Mouse (Mus musculus): Measurements from ENCODE around the gene Chrm4. TPM values are rescaled to one million over a fixed set of nuclear protein-coding genes. Genes with fewer than 3 reads are reported as not detected.

Gene Chrm4
- polyA plus RNA-seq, 1 experiment from 2014 or later, result 1.5 TPM

DNA sequence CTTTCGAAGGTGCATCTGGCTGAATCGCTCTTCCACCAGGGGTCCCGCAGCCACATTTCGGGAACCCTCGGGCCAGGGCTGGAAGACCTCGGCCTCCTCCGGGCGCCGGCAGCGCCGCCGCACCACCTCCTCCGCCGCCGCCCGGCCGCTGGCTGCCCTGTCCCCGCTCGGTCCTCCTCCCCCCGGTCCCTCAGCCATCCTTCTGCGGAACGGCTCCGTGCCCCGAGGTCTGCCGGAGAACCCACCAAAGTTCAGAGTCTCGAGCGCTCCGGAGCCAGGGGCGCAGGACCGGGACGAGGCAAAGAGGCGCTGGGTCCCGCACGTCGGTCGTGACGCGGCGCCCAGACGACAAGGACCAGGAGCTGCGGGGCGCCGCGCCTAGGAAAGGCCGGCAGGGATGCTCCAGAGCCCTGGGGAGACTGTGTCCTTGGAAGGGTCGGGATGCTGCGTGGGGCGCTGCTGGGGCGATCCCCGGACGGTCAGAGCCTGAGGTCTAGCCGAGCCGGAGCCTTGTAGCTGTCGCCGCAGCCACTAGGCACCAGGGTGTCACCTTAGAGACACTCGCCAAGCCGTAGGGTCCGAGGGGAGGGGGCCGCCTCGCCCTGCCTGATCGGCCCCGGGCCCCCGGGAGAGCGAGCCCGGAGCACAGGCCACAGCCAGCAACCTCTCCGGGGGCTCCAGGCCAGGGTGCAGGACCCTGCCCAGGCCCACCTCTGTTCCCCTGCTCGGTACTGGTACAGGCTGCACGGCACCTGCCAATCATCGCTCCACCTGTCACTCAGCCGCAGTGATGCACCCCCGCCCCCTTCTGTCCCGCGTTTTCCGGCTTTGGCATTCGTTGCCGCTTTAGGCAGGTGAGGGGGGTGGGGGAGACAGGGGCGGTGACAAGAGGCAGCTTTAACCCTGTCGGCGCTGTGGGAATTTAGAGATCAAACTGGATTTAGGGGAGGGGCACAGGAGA lies 48.8 kb downstream of the Chrm4 start, which contains the start of gene Dgkz:
Gene Dgkz (minus strand): TSS at position 284 of the 961 bp plus-strand sequence.
- Histone ChIP-seq H3K9me3 (no peaks in the 10 kb centered on the region), H3K4me2 (peak within 1 kb of the TSS; percentile 66), H3K27me3 (peaks cover 48% of the 10 kb centered on the region), H3K27ac (replicated peaks) (peak within 1 kb of the TSS; percentile 59), H3K4me3 (peak within 1 kb of the TSS; percentile 41), H3K36me3 (no peaks in the 10 kb centered on the region), H3K4me1 (replicated peaks) (peaks cover 73% of the 10 kb centered on the region), H3K9ac (peak within 1 kb of the TSS; percentile 72)
- 0 out of 2 replicates have a peak, but pooled peaks have one; percentile 16 for ATAC-seq (ENCODE audit: low read depth)
- 1% methylated on average over 78 of the region's 79 CpGs for WGBS

DNA sequence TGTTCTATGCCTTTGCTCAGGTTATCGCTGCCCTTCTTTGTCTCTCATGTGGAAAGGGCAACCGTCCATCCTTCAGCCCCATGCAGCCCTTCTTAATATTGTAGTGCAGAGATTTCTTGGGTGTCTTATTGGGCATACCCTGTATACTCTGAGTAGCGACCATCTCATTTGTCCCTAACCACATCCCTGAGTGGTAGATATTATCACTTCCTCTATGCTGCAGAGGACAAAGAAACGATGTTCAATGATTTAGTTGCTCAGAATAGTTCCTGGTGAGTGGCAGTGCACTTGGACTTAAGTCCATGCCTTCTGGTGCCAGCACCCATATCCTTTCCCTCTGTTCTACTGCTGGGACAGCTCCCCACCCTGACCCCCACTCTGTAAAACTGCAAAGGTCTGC lies 50.9 kb downstream of the Chrm4 start:
- 79% methylated on average over 4 of the region's 4 CpGs for WGBS
- Histone ChIP-seq H3K4me3 (no peak overlapping the region), H3K27ac (replicated peaks) (peak overlapping the region; percentile 77), H3K27me3 (peaks cover 48% of the 10 kb centered on the region), H3K4me2 (no peak overlapping the region), H3K4me1 (replicated peaks) (peaks cover 54% of the 10 kb centered on the region), H3K36me3 (no peaks in the 10 kb centered on the region), H3K9ac (no peak overlapping the region; the same call in 1 of the 2 replicates), H3K9me3 (no peaks in the 10 kb centered on the region)
- ATAC-seq (ENCODE audit: low read depth), result no peak

Small RNAs within 50 kb of the gene (microRNA-seq; reads per million reads assigned to microRNA genes)
- not detected for gene Mir6999

Other genes with a start within 250 kb of the Chrm4 start
- gene Atg13, start 216.7 kb upstream of the Chrm4 start, polyA plus RNA-seq (2015; fragmentation: Nextera tagmentation; extraction: Ambion mirVana), result 36.0 and 36.2 TPM in 2 replicates
- 19.5 and 22.4 TPM in 2 replicates for gene Harbi1, start 216.4 kb upstream of the Chrm4 start, polyA plus RNA-seq (2015; fragmentation: Nextera tagmentation; extraction: Ambion mirVana)
- 21.0 and 22.9 TPM in 2 replicates for gene Ambra1, start 197.1 kb upstream of the Chrm4 start, polyA plus RNA-seq (2015; fragmentation: Nextera tagmentation; extraction: Ambion mirVana)
- 289 and 336 TPM in 2 replicates for gene Mdk, start 5.0 kb downstream of the Chrm4 start, polyA plus RNA-seq (2015; fragmentation: Nextera tagmentation; extraction: Ambion mirVana)
- 0.22 TPM in 1 of 2 replicates, not detected in the other for gene Gm9821, start 18.5 kb downstream of the Chrm4 start, polyA plus RNA-seq (2015; fragmentation: Nextera tagmentation; extraction: Ambion mirVana)
- gene Dgkz, start 48.6 kb downstream of the Chrm4 start, polyA plus RNA-seq (2015; fragmentation: Nextera tagmentation; extraction: Ambion mirVana), result 35.7 and 38.8 TPM in 2 replicates
- 3.3 and 3.7 TPM in 2 replicates for gene Creb3l1, start 97.3 kb downstream of the Chrm4 start, polyA plus RNA-seq (2015; fragmentation: Nextera tagmentation; extraction: Ambion mirVana)
- gene Phf21a, start 165.9 kb downstream of the Chrm4 start, polyA plus RNA-seq (2015; fragmentation: Nextera tagmentation; extraction: Ambion mirVana), result 38.5 and 49.1 TPM in 2 replicates

Data from neural tube, embryonic 13.5 days (tissue).